Mouse (Mus musculus): Measurements from ENCODE around the gene Tifa.
A peak's percentile ranks its signal among the peaks of the same experiment; 100 is the strongest.
"Not testable (repeated sequence)": the region's sequence is repeated elsewhere in the genome, so short reads cannot be mapped to it uniquely, and the experiment has no call there.

Gene Tifa

DNA sequence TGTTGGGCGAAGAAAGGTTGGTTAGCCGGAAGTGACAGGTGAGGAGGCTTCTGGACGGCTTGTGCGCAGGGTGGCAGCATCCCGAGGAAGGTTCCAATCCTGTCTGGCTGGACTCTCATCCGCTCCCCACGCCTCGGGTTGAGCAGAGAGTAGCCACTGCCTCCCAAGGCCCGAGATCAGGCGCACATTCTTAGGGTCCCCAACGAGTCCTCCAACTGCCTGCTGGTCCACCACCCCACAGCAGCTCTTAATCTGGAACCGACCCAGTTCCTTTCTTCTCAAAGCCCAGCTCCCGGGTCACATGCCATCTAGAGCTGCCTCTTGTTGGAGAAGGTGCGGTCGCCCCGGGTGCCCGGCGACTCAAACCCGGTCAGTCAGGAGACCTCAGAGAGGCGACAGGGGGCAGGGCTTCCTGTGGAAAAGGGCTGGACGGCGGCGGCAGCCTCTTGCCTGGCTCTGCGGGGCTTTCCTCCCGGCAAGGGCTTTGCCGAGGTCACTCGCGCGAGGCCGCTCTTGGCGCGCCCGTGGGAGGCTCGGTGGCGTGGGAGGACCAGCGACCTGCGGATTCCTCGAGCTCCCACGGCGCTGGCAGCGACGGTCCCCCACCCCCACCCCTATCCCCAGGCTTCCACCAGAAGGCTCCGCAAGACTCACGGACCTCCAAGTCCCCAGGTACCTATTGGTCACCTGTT, at the start of gene Tifa:
Gene Tifa, plus strand, starts transcription at position 306 of the 692 bp plus-strand sequence.
- DNase-seq (ENCODE audit: low spot score in 2 of 2): peak in 1 of 2 experiments; percentile 60

DNA sequence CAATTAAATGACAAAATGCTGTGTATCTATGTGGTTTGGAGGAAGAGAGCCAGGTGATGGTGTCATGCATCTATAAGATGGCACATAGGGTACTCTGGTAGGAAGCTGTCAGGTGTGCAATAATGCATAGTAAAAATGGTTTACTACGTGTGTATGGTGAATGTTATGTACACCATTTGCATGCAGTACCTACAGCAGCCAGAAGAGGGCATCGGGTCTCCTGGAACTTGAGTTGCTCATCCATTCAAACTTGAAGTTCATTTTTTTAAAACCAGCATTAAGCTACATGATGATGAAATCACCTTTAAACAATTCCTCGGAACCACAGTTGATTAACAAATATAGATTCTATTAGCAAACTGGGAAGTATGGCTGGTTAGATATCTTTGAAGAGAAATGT, 48.1 kb upstream of the Tifa start:
- DNase-seq (ENCODE audit: low spot score in 2 of 2): no peak

GRCm38 (mm10) chr3:127743614-127744365, 45.8 kb upstream of the Tifa start:
- no peak for DNase-seq (ENCODE audit: low spot score in 2 of 2)

DNA sequence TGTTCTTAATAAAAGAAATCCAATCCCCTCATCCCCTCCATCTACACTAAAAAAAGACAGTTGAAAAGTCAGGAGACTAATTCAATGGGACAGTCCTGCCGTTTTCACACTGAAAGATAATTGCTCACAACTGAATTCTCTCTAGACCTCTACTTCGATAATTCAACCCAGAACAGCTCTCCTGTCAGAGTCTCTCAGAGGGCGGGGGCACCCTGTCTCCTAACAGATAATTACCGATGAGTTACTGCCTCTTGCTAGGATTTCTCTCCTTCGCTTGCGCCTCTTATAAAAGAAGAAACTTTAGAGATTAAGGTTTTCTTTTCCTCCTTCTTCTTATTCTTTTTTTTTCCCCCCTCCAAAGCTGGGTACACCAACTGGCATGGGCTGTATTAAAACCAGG, 44.1 kb upstream of the Tifa start:
- no peak for DNase-seq (ENCODE audit: low spot score in 2 of 2)

- no peak for DNase-seq (ENCODE audit: low spot score in 2 of 2)
Measured at GRCm38 (mm10) chr3:127745911-127746640, 43.5 kb upstream of the Tifa start.

DNA sequence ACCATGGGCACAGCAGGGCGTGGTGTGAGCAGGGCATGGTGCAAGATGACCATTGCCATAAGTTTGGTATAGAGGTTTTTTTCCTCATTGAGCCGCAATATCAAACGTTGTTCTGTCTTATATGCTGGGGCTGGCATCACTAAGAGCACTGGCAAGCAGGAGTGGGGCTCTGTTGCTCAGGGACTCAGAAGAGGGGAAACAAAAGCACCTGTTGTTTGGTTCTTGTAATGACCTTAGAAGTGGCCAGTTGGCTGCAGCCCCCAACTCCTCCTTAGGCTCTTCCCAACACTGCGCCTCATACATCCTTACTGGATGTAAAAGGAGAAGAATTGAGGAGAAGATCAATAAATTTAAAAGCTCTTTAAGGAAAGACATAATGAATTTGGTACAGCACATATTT, 41.0 kb upstream of the Tifa start:
- no peak for DNase-seq (ENCODE audit: low spot score in 2 of 2)

GRCm38 (mm10) chr3:127749266-127749665, 40.3 kb upstream of the Tifa start:
- DNase-seq (ENCODE audit: low spot score in 2 of 2): no peak

DNA sequence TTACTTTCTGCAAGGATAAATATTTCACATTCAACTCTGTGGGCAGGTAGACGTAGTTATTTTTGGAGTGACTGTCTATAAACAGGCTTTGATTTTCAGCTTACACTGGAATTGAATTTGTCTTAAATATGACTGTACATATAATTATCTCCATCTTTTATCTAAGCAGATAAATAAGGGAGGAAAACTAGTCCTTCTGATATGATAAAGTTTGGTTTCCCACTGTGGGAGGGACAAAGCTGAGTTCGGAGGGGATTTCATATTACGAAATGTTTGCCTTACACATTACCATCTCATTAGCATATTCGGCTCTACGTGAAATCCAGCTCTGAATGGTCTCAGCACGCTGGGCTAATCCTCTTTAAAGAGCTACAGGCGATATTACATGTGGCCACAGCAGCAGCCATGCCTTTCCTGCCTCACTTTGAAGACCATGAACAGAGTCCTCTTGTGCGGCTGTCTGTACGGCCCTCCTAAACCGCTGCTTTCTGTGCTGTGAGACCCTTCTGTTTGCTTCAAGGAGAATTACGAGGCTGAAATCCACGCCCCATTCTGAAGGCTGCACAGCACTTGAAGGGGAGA, 39.5 kb upstream of the Tifa start:
- DNase-seq (ENCODE audit: low spot score in 2 of 2): no peak

- DNase-seq (ENCODE audit: low spot score in 2 of 2): no peak
Measured at GRCm38 (mm10) chr3:127756458-127756857, 33.1 kb upstream of the Tifa start.

- DNase-seq (ENCODE audit: low spot score in 2 of 2): no peak
Measured at GRCm38 (mm10) chr3:127757886-127758301, 31.7 kb upstream of the Tifa start.

DNA sequence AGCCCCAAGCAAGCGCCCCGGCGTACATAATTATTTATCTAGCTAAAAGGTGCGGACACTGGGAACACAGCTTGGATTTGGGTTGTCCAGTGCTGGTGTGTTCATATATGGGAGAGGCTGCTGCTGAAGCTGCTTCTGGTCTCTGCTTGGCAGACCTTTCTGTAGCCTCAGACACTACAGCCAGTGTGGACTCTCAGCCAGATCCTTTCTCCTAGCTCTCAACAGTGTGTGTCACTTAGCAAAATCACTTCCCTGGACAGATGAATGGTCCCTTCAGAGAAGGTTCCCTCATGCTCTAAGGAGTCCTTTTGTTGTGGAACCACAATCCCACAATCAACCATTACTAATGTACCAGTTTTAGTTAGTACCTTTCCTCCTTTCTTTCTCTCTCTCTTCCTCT, 30.8 kb upstream of the Tifa start:
- DNase-seq (ENCODE audit: low spot score in 2 of 2): no peak

GRCm38 (mm10) chr3:127759212-127759611, 30.4 kb upstream of the Tifa start:
- DNase-seq (ENCODE audit: low spot score in 2 of 2): peak in 1 of 2 experiments; percentile 44

DNA sequence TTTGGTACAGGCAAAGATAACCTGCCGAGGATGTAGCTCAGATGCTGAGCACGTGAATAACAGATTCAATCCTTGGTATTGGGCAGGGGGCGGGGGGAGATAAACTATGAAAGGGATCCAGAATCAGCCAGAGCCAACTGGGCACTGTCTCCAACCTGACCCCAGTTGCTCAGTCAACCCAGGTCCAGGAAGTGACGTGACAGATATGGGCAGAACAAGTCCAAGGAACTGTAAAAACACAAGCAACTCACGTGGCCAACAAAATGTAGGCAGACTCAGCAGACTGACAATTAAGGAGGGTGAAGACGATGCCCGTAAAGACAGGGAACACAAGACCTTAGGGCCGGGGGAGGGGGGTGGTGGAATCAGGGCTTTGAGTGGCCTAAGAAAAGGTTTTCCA, 27.2 kb upstream of the Tifa start:
- no peak for DNase-seq (ENCODE audit: low spot score in 2 of 2)

DNA sequence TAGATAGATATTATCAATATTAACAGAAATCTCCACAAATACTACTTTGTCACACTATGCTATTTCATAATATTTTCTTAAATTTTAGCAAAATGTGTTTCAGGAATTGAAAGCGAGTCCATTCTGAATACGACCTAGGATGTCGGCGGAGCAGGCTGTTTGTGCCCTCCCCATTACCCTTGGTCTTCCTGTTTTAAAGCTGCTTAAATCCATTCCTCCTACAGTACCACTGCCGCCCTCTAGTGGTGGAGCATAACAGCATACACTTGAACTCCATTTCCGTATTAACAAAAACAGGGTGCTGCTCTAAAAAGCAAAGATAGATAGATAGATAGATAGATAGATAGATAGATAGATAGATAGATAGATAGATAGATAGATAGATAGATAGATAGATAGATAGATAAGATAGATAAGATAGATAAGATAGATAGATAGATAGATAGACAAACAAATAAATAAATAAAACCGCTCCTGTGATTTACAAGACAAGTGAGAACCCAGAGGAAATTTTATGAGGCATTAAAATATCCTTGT, 26.5 kb upstream of the Tifa start:
- DNase-seq (ENCODE audit: low spot score in 2 of 2): peak in 1 of 2 experiments; percentile 73

DNA sequence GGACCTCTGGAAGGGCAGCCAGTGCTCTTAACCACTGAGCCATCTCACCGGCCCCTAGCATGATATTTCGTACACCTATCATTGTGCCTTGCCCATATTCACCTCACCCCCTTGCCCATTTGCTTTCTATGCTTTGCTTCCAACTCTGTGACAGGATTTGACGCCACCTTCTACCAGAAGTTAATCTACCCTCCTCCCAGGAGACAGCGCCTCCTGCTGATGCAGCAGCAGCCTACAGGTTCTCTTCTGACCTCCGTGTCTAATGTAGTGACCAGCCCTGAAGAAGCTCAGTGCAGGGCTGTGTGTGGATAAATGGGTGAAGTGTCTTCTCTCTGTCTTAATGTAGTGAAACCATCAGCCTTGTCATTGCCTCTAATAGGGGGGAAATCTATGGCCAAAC, 25.1 kb upstream of the Tifa start:
- no peak for DNase-seq (ENCODE audit: low spot score in 2 of 2)

- no peak for DNase-seq (ENCODE audit: low spot score in 2 of 2)
Measured at GRCm38 (mm10) chr3:127765971-127766370, 23.6 kb upstream of the Tifa start.

DNA sequence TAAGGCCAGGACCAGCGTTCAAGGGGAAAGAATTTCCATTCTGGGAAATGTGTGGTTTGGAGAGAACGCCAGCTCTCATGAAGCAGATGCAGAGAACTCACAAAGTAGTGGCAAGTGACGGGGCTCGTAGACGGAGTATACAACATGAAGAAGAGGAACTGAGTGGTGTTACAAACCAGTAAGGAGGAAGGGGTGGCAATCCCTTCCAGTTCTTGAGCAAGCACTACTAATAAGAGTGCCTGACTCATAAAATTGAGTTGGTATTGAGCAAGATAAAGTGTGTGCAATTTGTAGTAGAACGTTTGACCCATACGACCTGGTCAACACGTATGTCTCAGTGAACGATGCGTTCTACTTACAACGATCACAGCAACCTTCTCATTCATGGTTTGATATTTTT, 20.5 kb upstream of the Tifa start:
- no peak for DNase-seq (ENCODE audit: low spot score in 2 of 2)

- DNase-seq (ENCODE audit: low spot score in 2 of 2): peak; percentile 22 to 57
Measured at GRCm38 (mm10) chr3:127780021-127780644, 9.5 kb upstream of the Tifa start, which contains the start of gene Alpk1. TSS of gene Alpk1 (minus strand) at chr3:127780527.

DNA sequence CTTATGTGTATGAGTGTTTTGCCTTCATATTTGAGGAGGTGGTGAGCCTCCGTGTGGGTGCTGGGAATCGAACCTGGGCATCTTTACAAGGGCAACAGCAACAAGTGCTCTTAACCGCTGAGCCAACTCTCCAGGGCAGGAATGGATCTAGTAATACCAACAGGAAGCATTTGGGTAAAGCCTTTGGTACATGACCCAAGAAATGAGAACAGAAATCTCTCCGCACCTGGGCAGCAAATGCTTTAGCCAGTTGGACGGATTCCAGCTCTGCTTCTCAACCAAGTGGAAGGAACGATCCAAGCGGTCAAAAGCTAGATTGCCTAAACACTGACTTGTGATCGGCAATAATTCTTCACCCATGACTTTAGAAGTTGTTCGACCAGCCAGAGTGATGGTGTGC, 8.7 kb upstream of the Tifa start:
- no peak for DNase-seq (ENCODE audit: low spot score in 2 of 2)

DNA sequence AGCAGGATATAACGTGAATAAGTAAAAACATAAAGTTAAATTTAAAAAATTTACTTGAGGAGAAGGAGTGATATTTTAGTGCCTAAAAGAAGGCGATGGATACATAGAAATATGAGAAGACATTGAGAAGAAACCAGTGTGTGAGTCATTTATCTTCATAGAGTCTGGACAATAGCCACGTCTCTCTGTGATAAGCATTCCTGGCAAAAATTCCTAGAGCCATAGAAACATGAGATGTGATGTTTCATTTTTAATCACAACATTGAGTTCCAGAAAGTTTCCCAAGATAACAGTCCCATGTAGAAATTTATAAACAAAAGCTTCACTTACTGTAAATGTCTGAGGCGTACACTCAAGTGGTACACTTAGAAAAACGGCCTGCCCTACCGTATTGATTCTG, 6.7 kb upstream of the Tifa start:
- no peak for DNase-seq (ENCODE audit: low spot score in 2 of 2)

GRCm38 (mm10) chr3:127783680-127784079, 5.9 kb upstream of the Tifa start:
- DNase-seq (ENCODE audit: low spot score in 2 of 2): not testable (repeated sequence)

Measured in left cerebral cortex, adult 9 months (tissue).